ENCODE assay signal across 8 mouse cellular contexts in the genomic region with DNA sequence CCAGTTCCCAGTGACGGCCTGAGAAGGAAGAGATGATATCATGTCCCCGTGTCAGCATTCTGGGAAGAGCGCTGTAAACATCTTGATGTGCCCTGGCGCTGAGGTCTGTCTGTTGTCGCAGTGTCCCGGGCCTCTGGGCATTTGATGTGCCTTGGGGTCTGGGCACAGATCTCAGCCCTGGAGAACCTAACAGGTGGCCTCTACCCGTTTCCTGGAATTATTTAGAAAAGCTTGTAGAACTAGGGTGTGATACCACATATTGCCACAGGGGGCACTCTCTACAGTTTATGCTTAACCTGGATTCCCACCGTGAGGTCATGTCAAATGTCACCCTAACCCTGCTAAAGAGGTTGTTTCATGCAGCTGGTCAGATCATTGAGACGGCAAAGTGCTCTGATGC. TPM values are rescaled to one million over a fixed set of nuclear protein-coding genes. Genes with fewer than 3 reads are reported as not detected.
DNase-seq lines count a peak whose midpoint lies in the region; ATAC-seq and TF ChIP-seq lines count a peak whose summit lies in the region.

No protein-coding gene starts in this region.

- TF ChIP-seq EP300 in liver, embryonic 14.5 days (IDR thresholded peaks at IDR 0.05; ENCODE audit: low read depth) = no peak

- peaks cover 4% of the 10 kb centered on the region for H3K4me1 ChIP-seq in bone marrow, adult 2 months (ENCODE audit: control insufficient read depth, insufficient read depth, low read length)
- H3K4me1 ChIP-seq in liver, embryonic 14.5 days (replicated peaks; ENCODE audit: control insufficient read depth in 2 of 2, insufficient read depth in 2 of 2, low read length in 1 of 2) = peaks cover 0 to 7% of the 10 kb centered on the region in 2 experiments; a peak in 3 of 4 replicates
- H3K4me1 ChIP-seq in forebrain, embryonic 10.5 days = peaks cover 20% of the 10 kb centered on the region

- H3K27ac ChIP-seq in bone marrow, adult 2 months (ENCODE audit: control insufficient read depth, insufficient read depth, low read depth, low read length, poor library complexity) = no peak overlapping the region
- H3K27ac ChIP-seq in liver, embryonic 14.5 days = no peak overlapping the region
- no peak overlapping the region for H3K27ac ChIP-seq in forebrain, embryonic 10.5 days

- TF ChIP-seq POLR2A in bone marrow, adult 2 months (IDR thresholded peaks at IDR 0.05; ENCODE audit: borderline replicate concordance, control insufficient read depth, low read depth, low read length) = no peak

- DNase-seq in heart, postnatal 4 days = peak; percentile 35
- no peak for DNase-seq in heart, adult 8-10 months (ENCODE audit: low spot score)
- DNase-seq in A20 (ENCODE audit: low read depth, low spot score) = peak; percentile 57
- DNase-seq in liver, embryonic 14.5 days (ENCODE audit: low read depth in 3 of 3, low spot score in 3 of 3) = peak in 2 of 3 experiments; percentile 13 to 23
- DNase-seq in spleen, postnatal 10 days (ENCODE audit: low spot score in 2 of 2) = peak; percentile 21 to 63
- no peak for DNase-seq in adrenal gland, postnatal 25 days
- DNase-seq in forebrain, embryonic 10.5 days (ENCODE audit: extremely low spot score, low spot score) = no peak

- WGBS in bone marrow, adult 2 months = 51% methylated on average over 9 of the region's 9 CpGs
- WGBS in liver, embryonic 14.5 days (ENCODE audit: insufficient replicate concordance) = 39% methylated on average over 9 of the region's 9 CpGs
- 65% methylated on average over 9 of the region's 9 CpGs for WGBS in forebrain, embryonic 10.5 days

- no peak overlapping the region for H3K4me2 ChIP-seq in liver, embryonic 14.5 days (ENCODE audit: low read depth)

- TF ChIP-seq CTCF in bone marrow, adult 2 months (IDR thresholded peaks at IDR 0.05; ENCODE audit: control insufficient read depth, insufficient read depth, low read length) = peak; percentile 30; the same call in 1 of the 2 replicates
- peak; percentile 78 for TF ChIP-seq CTCF in liver, embryonic 14.5 days (IDR thresholded peaks at IDR 0.05; ENCODE audit: low read depth)

- H3K4me3 ChIP-seq in bone marrow, adult 2 months (replicated peaks; ENCODE audit: control insufficient read depth, low read depth, low read length) = no peak overlapping the region
- H3K4me3 ChIP-seq in liver, embryonic 14.5 days (ENCODE audit: insufficient read depth in 1 of 2, low read depth in 2 of 2, low read length in 2 of 2) = no peak overlapping the region
- no peak overlapping the region for H3K4me3 ChIP-seq in forebrain, embryonic 10.5 days

- no peaks in the 10 kb centered on the region for H3K36me3 ChIP-seq in liver, embryonic 14.5 days (replicated peaks; ENCODE audit: control insufficient read depth, insufficient read depth, low read depth)
- no peaks in the 10 kb centered on the region for H3K36me3 ChIP-seq in forebrain, embryonic 10.5 days (replicated peaks)

- no peaks in the 10 kb centered on the region for H3K27me3 ChIP-seq in liver, embryonic 14.5 days (ENCODE audit: control insufficient read depth, insufficient read depth, low read length)
- 0 out of 2 replicates have a peak, but pooled peaks cover 6% of the 10 kb centered on the region for H3K27me3 ChIP-seq in forebrain, embryonic 10.5 days (ENCODE audit: poor library complexity, severe bottlenecking)

- no peak overlapping the region for H3K9ac ChIP-seq in liver, embryonic 14.5 days (replicated peaks)

- ATAC-seq in liver, embryonic 14.5 days (ENCODE audit: insufficient read depth) = no peak

- H3K9me3 ChIP-seq in liver, embryonic 14.5 days (ENCODE audit: control insufficient read depth, low read length) = no peaks in the 10 kb centered on the region
- no peaks in the 10 kb centered on the region for H3K9me3 ChIP-seq in forebrain, embryonic 10.5 days

RNA-seq across cellular contexts. Expression of gene Atp2c2, which starts 18.0 kb away (rescaled TPM):
- not detected for total RNA-seq in heart, postnatal 4 days (2021)
- under 1 TPM in 1 of 4 experiments, not detected in 3; 0.11 TPM for total RNA-seq in heart, adult 8-10 months (2022)
- not detected in 2 replicates for polyA plus RNA-seq in bone marrow, adult 2 months (2011; ENCODE audit: insufficient read depth, insufficient read length, low replicate concordance, missing spikeins)
- 0.08 and 0.11 TPM in 2 replicates for polyA plus RNA-seq in liver, embryonic 14.5 days (2012; rRNA removed)
- polyA plus RNA-seq in liver, embryonic 14.5 days (2014; fragmentation: Nextera tagmentation; extraction: Ambion mirVana) = 0.08 and 0.10 TPM in 2 replicates
- total RNA-seq in adrenal gland, postnatal 25 days (2021) = 0.67 and 0.95 TPM in 2 replicates
- 1.5 and 1.6 TPM in 2 replicates for polyA plus RNA-seq in forebrain, embryonic 10.5 days (2016; fragmentation: Nextera tagmentation; extraction: Ambion mirVana)

RNA-seq across cellular contexts. Expression of gene Wfdc1, which starts 51.6 kb away (rescaled TPM):
- total RNA-seq in heart, postnatal 4 days (2021) = 10 to 100 TPM; 26.3 to 26.8 TPM
- total RNA-seq in heart, adult 8-10 months (2022) = 10 to 100 TPM; 22.2 to 32.4 (median 25.2) TPM
- polyA plus RNA-seq in bone marrow, adult 2 months (2011; ENCODE audit: insufficient read depth, insufficient read length, low replicate concordance, missing spikeins) = not detected in 2 replicates
- polyA plus RNA-seq in liver, embryonic 14.5 days (2012; rRNA removed) = 0.95 and 0.99 TPM in 2 replicates
- 1.3 and 2.1 TPM in 2 replicates for polyA plus RNA-seq in liver, embryonic 14.5 days (2014; fragmentation: Nextera tagmentation; extraction: Ambion mirVana)
- total RNA-seq in adrenal gland, postnatal 25 days (2021) = 4.6 and 6.1 TPM in 2 replicates
- polyA plus RNA-seq in forebrain, embryonic 10.5 days (2016; fragmentation: Nextera tagmentation; extraction: Ambion mirVana) = 2.7 and 3.7 TPM in 2 replicates

Comparison
In these comparisons a context has a peak if more than half of its experiments do, and no peak if none do; other contexts are left out.
1. DNase-seq: peak in heart, postnatal 4 days (single experiment), A20 (single experiment), liver, embryonic 14.5 days (2 of 3) and spleen, postnatal 10 days (2 of 2); none in heart, adult 8-10 months (single experiment), adrenal gland, postnatal 25 days (single experiment) and forebrain, embryonic 10.5 days (single experiment).